Mouse (Mus musculus) embryonic facial prominence, embryonic 14.5 days (tissue): ENCODE data around the gene Atg101. TPM values are rescaled to one million over a fixed set of nuclear protein-coding genes. Genes with fewer than 3 reads are reported as not detected.

Source experiments
- ATAC-seq: fragments of 200-750 bp; cut with Nextera tagmentation; 2 replicates; pipeline ENCODE4 v1.8.0; 2017; ENCODE audit warnings: low read depth, moderate number of reproducible peaks, moderate TSS enrichment
- DNase-seq: peaks from one replicate; pipeline ENCODE4 v3.0.0-alpha.2; 2015; ENCODE audit warnings: low spot score
- H3K27ac ChIP-seq: fragments of 300-500 bp; sonication (generic); replicated peaks from 2 replicates; pipeline ENCODE4 v1.5.1; 2014; ENCODE audit warnings: low read depth, mild to moderate bottlenecking, low read length, moderate library complexity
- H3K27me3 ChIP-seq: fragments of 300-500 bp; sonication (generic); replicated peaks from 2 replicates; pipeline ENCODE4 v1.6.1; 2014; ENCODE audit warnings: low read length; ENCODE audit not compliant: control insufficient read depth, insufficient read depth
- H3K36me3 ChIP-seq: fragments of 300-500 bp; sonication (generic); 2 replicates; pipeline ENCODE4 v1.6.1; 2014; ENCODE audit warnings: low read length, mixed read lengths; ENCODE audit not compliant: control insufficient read depth, insufficient read depth
- H3K4me1 ChIP-seq: fragments of 300-500 bp; sonication (generic); 2 replicates; pipeline ENCODE4 v1.6.1; 2014; ENCODE audit warnings: antibody characterized with exemption, low read length; ENCODE audit not compliant: control insufficient read depth, insufficient read depth
- H3K4me2 ChIP-seq: fragments of 300-500 bp; sonication (generic); 2 replicates; pipeline ENCODE4 v1.6.1; 2014; ENCODE audit warnings: low read depth, mild to moderate bottlenecking, low read length, moderate library complexity, mixed read lengths
- H3K4me3 ChIP-seq: fragments of 300-500 bp; sonication (generic); 2 replicates; pipeline ENCODE4 v1.5.1; 2014; ENCODE audit warnings: low read depth, mild to moderate bottlenecking, low read length
- H3K9ac ChIP-seq: fragments of 300-500 bp; sonication (generic); 2 replicates; pipeline ENCODE4 v1.6.1; 2014; ENCODE audit warnings: low read depth, mild to moderate bottlenecking, low read length, moderate library complexity, mixed read lengths
- H3K9me3 ChIP-seq: fragments of 300-500 bp; sonication (generic); 2 replicates; pipeline ENCODE4 v1.6.1; 2016; ENCODE audit warnings: low read length; ENCODE audit not compliant: control insufficient read depth
- WGBS: fragments of 180-500 bp; shearing (Covaris S2); extraction: QIAGEN DNeasy Blood & Tissue Kit; methylation state at CpG from one replicate; pipeline ENCODE4 v1.1.7; 2014; 5-methylcytosine and 5-hydroxymethylcytosine counted together
- polyA plus RNA-seq: library from polyadenylated mRNA; unstranded; fragments of >200 nt; fragmentation: Nextera tagmentation; extraction: Ambion mirVana; gene quantifications from 2 replicates; pipeline ENCODE4 v1.2.1, GENCODE M21; 2014

Gene Atg101
- polyA plus RNA-seq, 1 experiment from 2014 or later, result 49.9 TPM

DNA sequence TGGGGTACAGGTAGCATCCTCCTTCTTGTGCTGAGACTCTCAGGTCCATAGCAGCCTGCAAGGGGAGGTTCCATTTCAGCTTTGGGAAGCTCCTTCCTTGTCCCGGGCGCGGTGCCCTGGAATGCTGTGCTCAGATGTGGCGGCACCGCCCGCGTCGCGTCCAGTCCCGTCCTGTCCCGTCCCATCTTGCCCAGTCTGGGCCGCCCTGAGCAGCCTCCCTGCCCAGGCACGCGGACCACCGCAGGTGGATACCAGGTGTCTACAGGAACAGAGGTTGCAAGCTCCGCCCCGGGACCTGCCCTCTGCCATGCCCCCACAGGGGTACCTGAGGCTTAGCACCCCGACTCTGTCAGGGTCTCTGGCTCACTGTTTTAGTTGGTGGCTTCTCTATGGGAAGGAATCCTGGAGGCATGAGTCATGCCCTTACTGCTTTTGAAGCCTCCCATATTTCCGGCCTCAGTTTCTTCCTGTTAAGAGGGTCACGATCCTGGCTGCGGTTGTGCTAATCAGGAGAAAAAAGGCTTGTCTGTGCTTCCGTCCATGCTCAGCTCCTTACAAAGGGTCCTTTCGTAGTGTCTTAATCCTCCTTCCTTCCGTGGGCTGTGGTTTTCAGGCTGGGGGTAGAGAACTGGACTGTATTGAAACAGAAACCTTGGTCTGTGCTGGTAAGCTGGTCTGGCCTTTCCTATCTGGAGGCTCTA is 52.6 kb downstream of the Atg101 start:
- H3K4me2 ChIP-seq, result no peak overlapping the region
- ATAC-seq (peak; percentile 42; the same call in 1 of the 2 replicates), DNase-seq (peak; percentile 76)
- H3K36me3 ChIP-seq, result no peaks in the 10 kb centered on the region
- H3K9ac ChIP-seq, result no peak overlapping the region
- no peak overlapping the region for H3K4me3 ChIP-seq
- no peaks in the 10 kb centered on the region for H3K9me3 ChIP-seq
- H3K4me1 ChIP-seq, result peaks cover 10% of the 10 kb centered on the region; the same call in 1 of the 2 replicates
- H3K27ac ChIP-seq, result peak overlapping the region; percentile 63
- no peaks in the 10 kb centered on the region for H3K27me3 ChIP-seq
- WGBS, result 34% methylated on average over 21 of the region's 24 CpGs

DNA sequence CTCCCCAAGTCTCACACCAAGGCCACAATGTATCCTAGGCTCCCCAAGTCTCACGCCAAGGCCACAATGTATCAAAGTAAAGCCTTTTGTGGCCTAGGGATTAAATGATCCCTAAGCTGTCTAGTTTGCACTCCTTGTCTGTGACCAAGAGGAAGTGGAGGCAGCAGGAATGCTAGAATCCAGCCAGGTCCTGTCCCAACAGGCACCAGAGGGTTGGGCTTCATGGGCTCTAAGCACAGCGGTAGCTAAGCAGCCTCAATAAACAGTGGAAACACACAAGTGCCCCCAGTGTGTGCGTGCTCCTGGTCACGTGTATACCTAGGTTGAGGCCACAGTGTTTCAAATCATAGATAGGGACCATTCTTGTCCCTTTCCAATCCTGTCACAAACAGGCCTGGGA is 54.3 kb downstream of the Atg101 start:
- Histone ChIP-seq H3K36me3 (no peaks in the 10 kb centered on the region), H3K4me3 (no peak overlapping the region), H3K4me1 (peaks cover 3% of the 10 kb centered on the region; the same call in 1 of the 2 replicates), H3K27me3 (no peaks in the 10 kb centered on the region), H3K9me3 (no peaks in the 10 kb centered on the region), H3K27ac (peak overlapping the region; percentile 28; the same call in 1 of the 2 replicates), H3K9ac (no peak overlapping the region), H3K4me2 (no peak overlapping the region)
- no peak for ATAC-seq
- peak; percentile 77 for DNase-seq
- 59% methylated on average over 4 of the region's 4 CpGs for WGBS

GRCm38 (mm10) chr15:101339537-101339936 is 55.5 kb downstream of the Atg101 start:
- peak; percentile 91 for ATAC-seq
- no peaks in the 10 kb centered on the region for H3K27me3 ChIP-seq
- no peak overlapping the region for H3K9ac ChIP-seq
- no peaks in the 10 kb centered on the region for H3K36me3 ChIP-seq
- H3K4me3 ChIP-seq, result no peak overlapping the region
- 0% methylated on average over 2 of the region's 2 CpGs for WGBS
- H3K27ac ChIP-seq, result no peak overlapping the region
- no peak overlapping the region for H3K4me2 ChIP-seq
- H3K4me1 ChIP-seq, result peaks cover 3% of the 10 kb centered on the region; the same call in 1 of the 2 replicates
- peak; percentile 93 for DNase-seq
- no peaks in the 10 kb centered on the region for H3K9me3 ChIP-seq

Other genes starting within 250 kb of the Atg101 start
- not detected in 2 replicates for gene Gm47841, start 236.9 kb upstream of the Atg101 start, polyA plus RNA-seq
- 0.26 and 0.30 TPM in 2 replicates for gene Fignl2, start 205.7 kb upstream of the Atg101 start, polyA plus RNA-seq
- gene Ankrd33, start 168.5 kb upstream of the Atg101 start, polyA plus RNA-seq, result not detected in 2 replicates
- 11.5 and 13.5 TPM in 2 replicates for gene Acvrl1, start 155.8 kb upstream of the Atg101 start, polyA plus RNA-seq
- 10.2 and 10.7 TPM in 2 replicates for gene Acvr1b, start 110.2 kb upstream of the Atg101 start, polyA plus RNA-seq
- gene Grasp, start 60.1 kb upstream of the Atg101 start, polyA plus RNA-seq, result 6.1 and 7.9 TPM in 2 replicates
- gene Nr4a1, start 30.0 kb upstream of the Atg101 start, polyA plus RNA-seq, result 11.5 and 12.4 TPM in 2 replicates
- gene 6030408B16Rik, start 8.9 kb downstream of the Atg101 start, polyA plus RNA-seq, result 0.79 and 0.84 TPM in 2 replicates
- gene Krt80, start 85.9 kb downstream of the Atg101 start, polyA plus RNA-seq, result 5.5 and 9.5 TPM in 2 replicates
- 25.1 and 33.0 TPM in 2 replicates for gene Krt7, start 126.8 kb downstream of the Atg101 start, polyA plus RNA-seq
- gene Krt87, start 154.5 kb downstream of the Atg101 start, polyA plus RNA-seq, result 0.43 and 0.86 TPM in 2 replicates
- gene Krt88, start 163.5 kb downstream of the Atg101 start, polyA plus RNA-seq, result not detected in 2 replicates
- gene Krt81, start 179.5 kb downstream of the Atg101 start, polyA plus RNA-seq, result not detected in 2 replicates
- gene Krt86, start 189.2 kb downstream of the Atg101 start, polyA plus RNA-seq, result 0.10 and 0.22 TPM in 2 replicates
- gene Krt83, start 207.2 kb downstream of the Atg101 start, polyA plus RNA-seq, result 0.26 TPM in 1 of 2 replicates, not detected in the other
- gene Gm49425, start 233.0 kb downstream of the Atg101 start, polyA plus RNA-seq, result 1.6 and 1.8 TPM in 2 replicates
- gene Krt84, start 248.5 kb downstream of the Atg101 start, polyA plus RNA-seq, result not detected in 2 replicates